Mouse (Mus musculus) c-Kit-negative CD71-positive TER-119-positive erythroid progenitor cells, embryonic 14.5 days (primary cell): Measurements from ENCODE around the gene Olfr668.
"Not testable (repeated sequence)": the region's sequence is repeated elsewhere in the genome, so short reads cannot be mapped to it uniquely, and the experiment has no call there.

Experiments
- DNase-seq: peaks from one replicate; pipeline ENCODE4 v3.0.0-alpha.2; 2013; ENCODE audit warnings: low read depth, low spot score

The Olfr668 gene

DNA sequence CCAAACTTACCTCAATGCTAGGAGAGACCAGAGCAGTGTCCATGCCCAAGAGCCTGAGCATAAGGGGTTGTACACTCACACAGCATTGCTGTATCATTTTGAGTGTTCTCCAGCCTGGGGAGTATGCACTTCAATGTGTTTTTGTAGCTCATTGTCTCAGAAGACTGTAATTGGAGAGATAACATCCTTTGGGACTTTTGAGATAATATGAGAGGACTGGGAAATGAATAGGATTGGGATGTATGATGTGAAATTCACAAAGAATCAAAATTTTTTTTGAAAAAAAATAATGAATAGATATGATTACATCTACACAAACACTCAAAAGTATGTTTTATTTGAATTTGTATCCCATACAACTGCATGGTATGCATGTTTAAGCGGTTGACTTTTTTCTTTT is at the start of gene Olfr668:
Gene Olfr668, minus strand, starts transcription at position 101 of the 400 bp plus-strand sequence.
- no peak for DNase-seq

DNA sequence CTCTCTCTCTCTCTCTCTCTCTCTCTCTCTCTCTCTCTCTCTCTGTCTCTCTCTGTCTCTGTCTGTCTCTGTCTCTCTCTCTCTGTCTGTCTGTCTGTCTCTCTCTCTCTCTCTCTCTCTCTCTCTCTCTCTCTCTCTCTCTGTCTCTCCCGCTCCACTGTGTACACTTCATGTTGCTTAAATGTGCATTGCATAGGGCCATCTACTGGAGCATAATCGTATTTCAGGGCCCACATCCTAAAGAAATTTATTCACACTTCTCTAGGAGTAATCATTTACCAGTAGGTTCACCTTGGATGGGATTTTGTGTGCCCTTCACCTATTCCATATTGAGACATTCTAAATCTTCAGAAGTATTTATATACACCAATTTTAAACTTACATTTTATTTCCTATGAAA is 44.6 kb upstream of the Olfr668 start:
- not testable (repeated sequence) for DNase-seq

DNA sequence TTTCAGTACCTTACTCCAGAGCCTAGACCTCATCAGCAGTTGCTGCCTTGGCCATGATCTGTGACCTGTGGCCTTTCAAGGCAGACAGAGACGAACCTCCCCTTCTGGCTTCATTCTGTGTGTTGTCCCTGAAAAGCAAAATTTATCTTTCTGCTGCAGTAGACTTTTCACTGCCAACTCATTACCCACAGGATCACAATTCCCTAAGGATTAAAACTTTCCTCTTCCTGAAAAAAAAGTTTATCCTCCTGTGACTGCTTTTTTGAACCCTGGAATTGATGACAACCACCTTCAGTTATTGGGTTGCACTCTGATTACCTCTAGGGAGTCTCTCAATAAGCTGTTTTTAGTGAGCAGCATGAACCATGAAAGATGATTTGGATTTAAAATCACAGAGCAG is 34.7 kb upstream of the Olfr668 start, which contains the start of gene Olfr670:
Gene Olfr670, minus strand, starts transcription at position 101 of the 400 bp plus-strand sequence.
- no peak for DNase-seq

DNA sequence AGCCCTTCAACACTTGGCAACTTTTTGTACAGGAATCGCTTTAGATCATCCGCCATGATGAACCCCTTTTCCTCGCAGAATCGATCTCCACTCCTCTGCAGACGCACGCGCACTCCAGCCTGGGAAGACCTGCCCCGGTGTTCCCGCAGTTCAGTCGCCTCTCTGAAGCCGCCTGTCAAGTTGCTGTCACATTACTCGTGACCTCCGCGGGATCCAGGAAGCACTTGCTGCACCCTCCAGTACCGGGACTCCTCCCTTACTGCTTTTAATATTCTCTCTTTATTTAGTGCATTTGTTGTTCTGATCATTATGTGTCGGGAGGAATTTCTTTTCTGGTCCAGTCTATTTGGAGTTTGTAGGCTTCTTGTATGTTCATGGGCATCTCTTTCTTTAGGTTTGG is 22.4 kb upstream of the Olfr668 start:
- not testable (repeated sequence) for DNase-seq

DNA sequence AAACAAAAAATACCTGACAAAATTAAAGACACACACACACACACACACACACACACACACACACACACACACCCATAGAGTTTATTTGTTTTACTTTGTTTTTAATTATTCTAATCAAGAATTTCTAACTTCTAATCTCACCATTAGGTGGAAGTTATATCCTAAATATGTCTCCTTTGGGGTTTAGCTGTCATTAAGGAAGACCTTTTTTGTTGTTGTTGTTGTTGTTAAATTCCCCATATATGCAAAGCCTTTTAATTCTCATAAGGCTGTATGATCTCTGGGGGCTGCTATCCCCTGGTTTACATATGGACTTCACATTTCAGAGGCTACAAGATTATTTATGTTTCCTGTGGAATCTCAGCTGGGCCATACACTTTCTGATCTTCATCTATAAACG is 6.1 kb upstream of the Olfr668 start, which contains the start of gene Olfr669:
Gene Olfr669, plus strand, starts transcription at position 301 of the 400 bp plus-strand sequence.
- DNase-seq = no peak

DNA sequence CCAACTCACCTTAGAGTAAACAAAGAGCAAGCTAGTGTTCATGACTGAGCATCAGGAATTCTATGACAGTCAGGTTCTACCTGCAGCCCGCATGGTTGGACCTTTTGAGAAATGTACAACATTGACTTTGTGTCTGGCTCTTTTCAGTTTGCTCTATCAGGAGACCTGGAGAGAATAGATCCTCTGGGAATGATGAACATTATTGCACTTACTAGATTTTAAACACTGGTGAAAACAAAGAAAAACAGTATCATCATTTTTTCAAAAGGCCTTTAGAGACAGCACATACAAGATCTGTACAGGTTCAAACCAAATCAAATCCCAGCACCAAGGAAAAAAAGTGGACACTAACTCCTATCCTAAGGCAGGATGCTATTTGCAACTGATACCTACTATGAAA is 6.5 kb downstream of the Olfr668 start, which contains the start of gene Olfr667:
Gene Olfr667, minus strand, starts transcription at position 101 of the 400 bp plus-strand sequence.
- no peak for DNase-seq

DNA sequence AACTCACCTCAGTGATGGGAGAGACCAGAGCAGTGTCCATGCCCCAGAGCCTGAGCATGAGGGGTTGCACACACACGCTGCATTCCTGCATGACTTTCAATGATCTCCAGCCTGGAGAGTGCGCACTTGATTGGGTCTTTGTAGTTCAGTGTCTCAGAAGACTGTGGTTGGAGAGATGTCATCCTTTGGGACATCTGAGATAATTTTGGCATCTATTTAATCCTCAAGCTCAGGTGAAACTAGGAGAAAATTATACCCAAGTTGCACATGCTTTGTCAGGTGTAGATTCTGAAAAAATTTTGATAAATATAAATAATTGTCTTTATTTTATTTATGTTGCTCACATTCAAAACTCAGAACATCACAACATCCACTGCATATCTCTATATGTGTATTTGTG is 32.0 kb downstream of the Olfr668 start, which contains the start of gene Olfr666:
Gene Olfr666, minus strand, starts transcription at position 101 of the 400 bp plus-strand sequence.
- DNase-seq = no peak

DNA sequence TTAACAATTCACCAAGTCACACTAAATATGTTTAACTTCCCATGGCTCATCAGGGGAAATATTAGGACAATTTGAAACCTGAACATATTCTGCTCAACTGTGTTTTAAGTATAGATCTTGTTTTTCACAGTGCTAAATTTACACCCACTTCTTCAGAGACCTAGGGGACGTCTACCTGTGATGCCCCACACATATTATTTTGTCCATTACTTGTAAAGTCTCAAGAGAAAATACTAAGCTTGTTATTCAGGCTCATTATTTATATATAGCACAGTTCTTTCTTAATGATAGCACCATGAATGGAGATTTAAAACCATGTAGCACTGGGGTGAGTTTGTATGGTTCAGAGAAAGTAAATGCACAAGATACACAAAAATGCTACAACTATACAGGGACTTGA is 50.1 kb downstream of the Olfr668 start, which contains the start of gene Olfr665:
Gene Olfr665, plus strand, starts transcription at position 301 of the 400 bp plus-strand sequence.
- no peak for DNase-seq
